12 mouse cellular contexts compared by ENCODE assay signal in the genomic region with DNA sequence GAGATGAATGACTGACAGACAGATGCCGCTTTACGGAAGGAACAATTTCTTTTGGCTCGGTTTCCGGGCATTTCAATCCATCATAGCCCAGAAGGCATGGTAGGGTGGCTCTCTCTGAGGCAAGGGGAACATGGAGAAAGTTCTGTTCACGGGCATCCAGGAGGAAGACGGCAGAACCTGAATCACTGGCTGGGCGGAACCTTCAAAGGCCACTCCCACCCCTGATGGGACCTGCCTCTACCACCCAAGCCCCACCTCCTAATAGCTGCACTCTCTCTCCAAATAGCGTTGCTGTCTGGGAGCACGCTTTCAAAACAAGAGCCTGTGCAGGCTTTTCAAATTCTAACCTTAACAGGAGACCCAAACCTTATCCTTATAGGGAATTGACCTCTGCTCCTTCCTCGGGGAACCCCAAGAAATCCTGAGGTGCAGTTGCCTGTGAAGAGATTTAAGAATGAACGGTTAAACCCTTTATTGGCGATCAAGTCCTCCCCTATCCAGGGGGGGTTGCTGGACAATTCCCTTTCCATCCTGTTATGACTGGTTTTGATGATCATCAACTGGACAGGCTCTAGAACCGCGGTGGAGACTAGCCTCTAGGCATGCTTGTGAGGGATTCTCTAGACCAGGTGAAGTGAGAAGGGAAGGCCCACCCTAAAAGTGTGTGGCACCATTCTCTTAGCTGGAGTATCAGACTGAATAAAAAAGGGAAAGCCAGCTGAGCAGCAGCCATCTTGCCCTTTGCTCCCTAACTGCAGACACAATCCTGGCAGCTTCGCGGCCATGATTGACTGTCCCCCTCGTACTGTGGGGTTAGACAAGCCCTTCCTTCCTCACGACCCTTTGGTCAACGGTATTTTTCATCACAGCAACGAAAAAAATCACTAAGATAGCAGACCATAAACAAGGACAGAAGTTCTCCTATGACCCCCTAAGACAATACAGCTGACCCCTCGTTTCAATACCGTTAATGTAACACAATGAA.
DNase-seq lines count a peak whose midpoint lies in the region; ATAC-seq lines count a peak whose summit lies in the region.
"Had no signal": no experiment of that assay in that cellular context is flagged by ENCODE, and none has a peak within 500 bp of the region (broad histone marks: within the 10 kb centered on the region; RNA-seq: fewer than 3 reads in every experiment).

No protein-coding gene starts in this region.

- peak; percentile 20 for ATAC-seq in hindbrain, embryonic 16.5 days
- ATAC-seq in hindbrain, embryonic 14.5 days (ENCODE audit: low FRiP score): no peak
- ATAC-seq in lung, embryonic 15.5 days (ENCODE audit: borderline replicate concordance, extremely low read depth, low FRiP score, low TSS enrichment): no peak; the same call in 1 of the 2 replicates
- ATAC-seq in embryonic facial prominence, embryonic 15.5 days (ENCODE audit: insufficient number of reproducible peaks, low FRiP score, low TSS enrichment, low read depth): no peak

- H3K4me1 ChIP-seq in hindbrain, embryonic 16.5 days (ENCODE audit: control insufficient read depth, insufficient read depth, low read depth, low read length): peaks cover 2% of the 10 kb centered on the region; the same call in 1 of the 2 replicates
- H3K4me1 ChIP-seq in hindbrain, embryonic 14.5 days (replicated peaks; ENCODE audit: control insufficient read depth, insufficient read depth, low read length): no peaks in the 10 kb centered on the region
- H3K4me1 ChIP-seq in lung, embryonic 15.5 days: peaks cover 41% of the 10 kb centered on the region
- peaks cover 36% of the 10 kb centered on the region for H3K4me1 ChIP-seq in embryonic facial prominence, embryonic 15.5 days

- no peaks in the 10 kb centered on the region for H3K36me3 ChIP-seq in hindbrain, embryonic 16.5 days (ENCODE audit: control insufficient read depth, insufficient read depth, low read length)
- no peaks in the 10 kb centered on the region for H3K36me3 ChIP-seq in hindbrain, embryonic 14.5 days (replicated peaks; ENCODE audit: control insufficient read depth, insufficient read depth)
- no peaks in the 10 kb centered on the region for H3K36me3 ChIP-seq in lung, embryonic 15.5 days
- no peaks in the 10 kb centered on the region for H3K36me3 ChIP-seq in embryonic facial prominence, embryonic 15.5 days
- H3K36me3 ChIP-seq: heart, embryonic 15.5 days; neural tube, embryonic 12.5 days had no signal

- 82% methylated on average over 22 of the region's 22 CpGs for WGBS in hindbrain, embryonic 16.5 days
- WGBS in hindbrain, embryonic 14.5 days: 84% methylated on average over 22 of the region's 22 CpGs
- 69% methylated on average over 22 of the region's 22 CpGs for WGBS in lung, embryonic 15.5 days
- WGBS in embryonic facial prominence, embryonic 15.5 days: 72% methylated on average over 22 of the region's 22 CpGs

- no peak overlapping the region for H3K4me3 ChIP-seq in hindbrain, embryonic 16.5 days (ENCODE audit: low read length)
- H3K4me3 ChIP-seq in hindbrain, embryonic 14.5 days (replicated peaks; ENCODE audit: low read length): no peak overlapping the region
- H3K4me3 ChIP-seq in lung, embryonic 15.5 days: no peak overlapping the region
- H3K4me3 ChIP-seq in embryonic facial prominence, embryonic 15.5 days (replicated peaks): peak overlapping the region; percentile 18; the same call in 1 of the 2 replicates
- H3K4me3 ChIP-seq: heart, embryonic 15.5 days; megakaryocyte, embryonic 14.5 days; neural tube, embryonic 12.5 days had no signal

- no peaks in the 10 kb centered on the region for H3K9me3 ChIP-seq in hindbrain, embryonic 16.5 days (ENCODE audit: control insufficient read depth, low read length)
- H3K9me3 ChIP-seq in hindbrain, embryonic 14.5 days (ENCODE audit: control insufficient read depth, low read length): no peaks in the 10 kb centered on the region
- H3K9me3 ChIP-seq in lung, embryonic 15.5 days: no peaks in the 10 kb centered on the region
- no peaks in the 10 kb centered on the region for H3K9me3 ChIP-seq in embryonic facial prominence, embryonic 15.5 days (replicated peaks)
- H3K9me3 ChIP-seq: heart, embryonic 15.5 days; neural tube, embryonic 12.5 days had no signal

- H3K9ac ChIP-seq in hindbrain, embryonic 16.5 days (ENCODE audit: low read depth, low read length): no peak overlapping the region
- no peak overlapping the region for H3K9ac ChIP-seq in hindbrain, embryonic 14.5 days
- no peak overlapping the region for H3K9ac ChIP-seq in lung, embryonic 15.5 days
- H3K9ac ChIP-seq in embryonic facial prominence, embryonic 15.5 days: no peak overlapping the region
- H3K9ac ChIP-seq: heart, embryonic 15.5 days; neural tube, embryonic 12.5 days had no signal

- H3K27me3 ChIP-seq in hindbrain, embryonic 16.5 days (replicated peaks; ENCODE audit: control insufficient read depth, insufficient read depth, low read length): no peaks in the 10 kb centered on the region
- no peaks in the 10 kb centered on the region for H3K27me3 ChIP-seq in hindbrain, embryonic 14.5 days (ENCODE audit: control insufficient read depth, insufficient read depth, low read length)
- H3K27me3 ChIP-seq in lung, embryonic 15.5 days: no peaks in the 10 kb centered on the region
- no peaks in the 10 kb centered on the region for H3K27me3 ChIP-seq in embryonic facial prominence, embryonic 15.5 days
- H3K27me3 ChIP-seq: heart, embryonic 15.5 days; megakaryocyte, embryonic 14.5 days; neural tube, embryonic 12.5 days had no signal

- H3K4me2 ChIP-seq in hindbrain, embryonic 16.5 days (ENCODE audit: low read length): no peak overlapping the region; the same call in 1 of the 2 replicates
- H3K4me2 ChIP-seq in hindbrain, embryonic 14.5 days (replicated peaks): no peak overlapping the region
- peak overlapping the region; percentile 38; the same call in 1 of the 2 replicates for H3K4me2 ChIP-seq in lung, embryonic 15.5 days
- peak overlapping the region; percentile 45; the same call in 1 of the 2 replicates for H3K4me2 ChIP-seq in embryonic facial prominence, embryonic 15.5 days (replicated peaks)
- H3K4me2 ChIP-seq: heart, embryonic 15.5 days; neural tube, embryonic 12.5 days had no signal

- no peak overlapping the region for H3K27ac ChIP-seq in hindbrain, embryonic 16.5 days (ENCODE audit: low read depth, low read length)
- H3K27ac ChIP-seq in hindbrain, embryonic 14.5 days: no peak overlapping the region
- no peak overlapping the region for H3K27ac ChIP-seq in lung, embryonic 15.5 days
- peak overlapping the region; percentile 82 for H3K27ac ChIP-seq in embryonic facial prominence, embryonic 15.5 days (replicated peaks)
- H3K27ac ChIP-seq: heart, embryonic 15.5 days; neural tube, embryonic 12.5 days had no signal

- no peak for DNase-seq in hindbrain, embryonic 14.5 days (ENCODE audit: low spot score)
- no peak for DNase-seq in lung, postnatal 14 days
- peak; percentile 69 for DNase-seq in R1 (ENCODE audit: low read depth, low spot score)
- no peak for DNase-seq in spleen, postnatal 14 days (ENCODE audit: low spot score in 2 of 2)
- no peak for DNase-seq in right cerebral cortex, postnatal 25 days
- DNase-seq: thymus, postnatal 4 days had no signal

Comparison
In these comparisons a context has a peak if more than half of its experiments do, and no peak if none do; other contexts are left out.
1. H3K4me2 ChIP-seq: peak in lung, embryonic 15.5 days (single experiment) and embryonic facial prominence, embryonic 15.5 days (single experiment); none in hindbrain, embryonic 16.5 days (single experiment) and hindbrain, embryonic 14.5 days (single experiment).